13 mouse cellular contexts compared by ENCODE assay signal in the genomic region with DNA sequence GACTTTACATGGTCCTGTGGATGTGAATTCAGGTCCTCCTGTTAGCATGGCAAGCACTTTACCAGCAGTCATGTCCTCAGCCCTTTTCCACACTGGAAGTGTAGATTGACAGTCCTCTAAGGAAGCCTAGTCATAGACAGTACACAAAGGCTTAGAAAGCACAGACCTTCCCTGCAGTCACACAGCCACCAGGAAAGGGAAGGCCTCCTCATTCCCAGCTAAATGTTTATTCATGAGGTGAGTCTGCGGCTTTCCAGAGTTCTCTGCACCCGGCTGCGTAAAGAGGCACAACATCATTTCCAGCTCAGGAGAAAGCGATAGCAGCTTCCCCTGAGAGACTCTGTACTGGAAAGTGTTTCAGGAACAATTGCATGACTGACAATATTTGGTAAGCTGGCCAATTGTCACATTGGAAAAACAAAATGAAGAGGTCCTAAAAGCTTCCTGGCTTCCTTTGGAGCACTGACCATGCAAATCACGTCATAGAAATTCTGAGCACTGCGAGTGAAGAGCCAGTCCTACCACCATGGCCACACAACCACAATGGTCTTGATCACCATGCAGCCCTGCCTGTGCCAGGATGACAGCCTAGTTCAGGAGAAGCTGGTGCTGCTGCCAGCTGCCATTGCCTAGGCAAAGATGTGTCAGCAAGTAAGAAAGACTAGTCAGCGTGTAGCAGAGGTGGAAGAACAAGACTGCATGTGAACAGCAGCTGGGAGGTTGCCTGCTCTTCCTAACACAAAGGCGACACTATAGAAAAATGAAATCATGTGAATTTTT.
A peak's percentile ranks its signal among the peaks of the same experiment; 100 is the strongest.
DNase-seq lines count a peak whose midpoint lies in the region; ATAC-seq lines count a peak whose summit lies in the region.
"Had no signal": no experiment of that assay in that cellular context is flagged by ENCODE, and none has a peak within 500 bp of the region (broad histone marks: within the 10 kb centered on the region; RNA-seq: fewer than 3 reads in every experiment).

No protein-coding gene starts in this region.

- peaks cover 10% of the 10 kb centered on the region for H3K4me1 ChIP-seq in midbrain, embryonic 10.5 days
- H3K4me1 ChIP-seq: embryonic facial prominence, embryonic 12.5 days had no signal

- peak; percentile 18 to 20 for DNase-seq in frontal cortex, postnatal 36 days (ENCODE audit: low spot score in 2 of 2)
- DNase-seq in frontal cortex, postnatal 14 days (ENCODE audit: low spot score in 2 of 2), result no peak
- DNase-seq in 416B (ENCODE audit: low read depth), result peak; percentile 60
- no peak for DNase-seq in midbrain, embryonic 10.5 days (ENCODE audit: low spot score)
- DNase-seq in spleen, postnatal 14 days (ENCODE audit: low spot score in 2 of 2), result no peak
- no peak for DNase-seq in gastrocnemius, adult 8-10 months (ENCODE audit: low spot score in 2 of 2)
- DNase-seq in gastrocnemius, postnatal 10 days, result no peak
- DNase-seq: gastrocnemius, postnatal 36 days; thymus, adult 18-20 months had no signal

- ATAC-seq in granulocyte monocyte progenitor cell, adult 5-6 weeks (replicated peaks; ENCODE audit: poor library complexity, severe bottlenecking), result peak; percentile 35
- ATAC-seq: intestine, embryonic 16.5 days had no signal

- peak overlapping the region; percentile 46 for H3K27ac ChIP-seq in midbrain, embryonic 10.5 days (replicated peaks)
- H3K27ac ChIP-seq: embryonic facial prominence, embryonic 12.5 days had no signal

- H3K27me3 ChIP-seq in midbrain, embryonic 10.5 days (ENCODE audit: low read depth, poor library complexity, severe bottlenecking), result no peaks in the 10 kb centered on the region
- H3K27me3 ChIP-seq: CH12.LX; embryonic facial prominence, embryonic 12.5 days had no signal

- no peak overlapping the region for H3K4me3 ChIP-seq in midbrain, embryonic 10.5 days
- H3K4me3 ChIP-seq: embryonic facial prominence, embryonic 12.5 days had no signal

- 49% methylated on average over 8 of the region's 8 CpGs for WGBS in midbrain, embryonic 10.5 days

- no peaks in the 10 kb centered on the region for H3K9me3 ChIP-seq in midbrain, embryonic 10.5 days (replicated peaks)
- H3K9me3 ChIP-seq: embryonic facial prominence, embryonic 12.5 days had no signal

- H3K36me3 ChIP-seq in midbrain, embryonic 10.5 days, result no peaks in the 10 kb centered on the region
- H3K36me3 ChIP-seq: embryonic facial prominence, embryonic 12.5 days had no signal

Comparison
In these comparisons a context has a peak if more than half of its experiments do, and no peak if none do; other contexts are left out.
1. DNase-seq: peak in frontal cortex, postnatal 36 days (2 of 2) and 416B (single experiment); none in frontal cortex, postnatal 14 days (0 of 2), midbrain, embryonic 10.5 days (single experiment), spleen, postnatal 14 days (0 of 2), gastrocnemius, adult 8-10 months (0 of 2) and gastrocnemius, postnatal 10 days (single experiment).